Mouse (Mus musculus): ENCODE results near the gene Slc6a19. TPM values are rescaled to one million over a fixed set of nuclear protein-coding genes. Genes with fewer than 3 reads are reported as not detected.

Gene Slc6a19
- polyA plus RNA-seq, 1 experiment from 2014 or later: 0.15 TPM

DNA sequence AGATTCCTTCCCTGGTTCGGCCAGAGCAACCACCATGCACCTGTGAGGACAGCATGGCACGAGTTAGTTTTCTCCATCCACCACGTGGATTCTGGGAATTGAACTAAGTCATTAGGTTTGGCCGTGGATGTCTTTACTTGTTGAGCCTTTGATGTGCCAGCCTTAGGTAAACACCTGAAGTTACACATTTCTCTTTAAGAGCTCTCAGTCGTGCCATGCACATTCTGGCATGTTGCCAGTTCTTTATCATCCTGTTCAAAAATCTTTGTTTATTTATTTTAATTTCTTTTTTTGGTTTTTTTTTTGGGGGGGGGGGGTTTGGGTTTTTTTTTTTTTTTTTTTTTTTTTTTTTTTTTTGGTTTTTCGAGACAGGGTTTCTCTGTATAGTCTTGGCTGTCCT is 66.8 kb downstream of the Slc6a19 start:
- DNase-seq (ENCODE audit: low spot score): no peak
- no peaks in the 10 kb centered on the region for H3K27me3 ChIP-seq (ENCODE audit: low read depth, poor library complexity, severe bottlenecking)
- H3K4me1 ChIP-seq: no peaks in the 10 kb centered on the region
- WGBS: 90% methylated on average over 5 of the region's 6 CpGs
- peaks cover 25% of the 10 kb centered on the region for H3K36me3 ChIP-seq
- no peaks in the 10 kb centered on the region for H3K9me3 ChIP-seq (replicated peaks)
- no peak overlapping the region for H3K27ac ChIP-seq (replicated peaks)
- H3K4me3 ChIP-seq: no peak overlapping the region

DNA sequence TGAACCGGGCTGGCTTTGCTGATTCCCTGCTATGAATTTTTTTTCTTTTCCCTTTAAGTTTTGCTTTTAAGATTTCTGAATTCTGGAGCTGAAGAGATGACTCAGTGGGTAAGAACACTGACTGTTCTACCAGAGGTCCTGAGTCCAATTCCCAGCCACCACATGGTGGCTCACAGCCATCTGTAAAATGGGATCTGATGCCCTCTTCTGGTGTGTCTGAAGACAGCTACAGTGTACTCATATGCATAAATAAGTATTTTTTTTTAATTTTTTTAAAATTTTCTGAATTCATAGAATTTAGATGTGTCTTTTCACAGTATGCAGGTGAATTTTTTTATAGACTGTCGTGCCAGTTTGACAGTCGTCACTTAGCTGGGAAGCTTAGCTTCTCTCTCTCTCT is 72.8 kb downstream of the Slc6a19 start:
- Histone ChIP-seq H3K4me1 (peaks cover 12% of the 10 kb centered on the region), H3K9me3 (replicated peaks) (no peaks in the 10 kb centered on the region), H3K27ac (replicated peaks) (no peak overlapping the region), H3K4me3 (no peak overlapping the region), H3K36me3 (peaks cover 25% of the 10 kb centered on the region), H3K27me3 (ENCODE audit: low read depth, poor library complexity, severe bottlenecking) (peaks cover 6% of the 10 kb centered on the region)
- DNase-seq (ENCODE audit: low spot score): no peak
- 91% methylated on average over 3 of the region's 3 CpGs for WGBS

Other genes with a start within 250 kb of the Slc6a19 start
- 65.3 and 66.6 TPM in 2 replicates for gene Lpcat1, start 237.7 kb downstream of the Slc6a19 start, polyA plus RNA-seq (2016; fragmentation: Nextera tagmentation; extraction: Ambion mirVana)
- gene Slc6a3, start 168.1 kb downstream of the Slc6a19 start, polyA plus RNA-seq (2016; fragmentation: Nextera tagmentation; extraction: Ambion mirVana): 0.10 and 0.11 TPM in 2 replicates
- 98.2 and 102 TPM in 2 replicates for gene Clptm1l, start 100.9 kb downstream of the Slc6a19 start, polyA plus RNA-seq (2016; fragmentation: Nextera tagmentation; extraction: Ambion mirVana)
- 5.0 and 5.7 TPM in 2 replicates for gene Tert, start 78.0 kb downstream of the Slc6a19 start, polyA plus RNA-seq (2016; fragmentation: Nextera tagmentation; extraction: Ambion mirVana)
- gene Slc6a18, start 26.8 kb downstream of the Slc6a19 start, polyA plus RNA-seq (2016; fragmentation: Nextera tagmentation; extraction: Ambion mirVana): not detected in 2 replicates
- gene Slc12a7, start 28.2 kb upstream of the Slc6a19 start, polyA plus RNA-seq (2016; fragmentation: Nextera tagmentation; extraction: Ambion mirVana): 47.8 and 52.5 TPM in 2 replicates
- 13.2 and 14.7 TPM in 2 replicates for gene Nkd2, start 142.8 kb upstream of the Slc6a19 start, polyA plus RNA-seq (2016; fragmentation: Nextera tagmentation; extraction: Ambion mirVana)
- gene Trip13, start 232.9 kb upstream of the Slc6a19 start, polyA plus RNA-seq (2016; fragmentation: Nextera tagmentation; extraction: Ambion mirVana): 59.5 and 69.1 TPM in 2 replicates
- 57.8 and 71.9 TPM in 2 replicates for gene Brd9, start 232.9 kb upstream of the Slc6a19 start, polyA plus RNA-seq (2016; fragmentation: Nextera tagmentation; extraction: Ambion mirVana)